Mouse (Mus musculus) cortical plate, adult 2 months (tissue): ENCODE measurements around the gene Prss54. TPM values are rescaled to one million over a fixed set of nuclear protein-coding genes. Genes with fewer than 3 reads are reported as not detected.
A peak's percentile ranks its signal among the peaks of the same experiment; 100 is the strongest.

ENCODE experiments used
- H3K27ac ChIP-seq: fragments of 200-500 bp; 2 replicates; pipeline ENCODE4 v1.5.1; 2012; ENCODE audit warnings: low read length, control low read depth, inconsistent platforms; ENCODE audit not compliant: insufficient read depth
- H3K4me1 ChIP-seq: fragments of 200-500 bp; 2 replicates; pipeline ENCODE4 v1.6.1; 2011; ENCODE audit warnings: low read length; ENCODE audit not compliant: control insufficient read depth, insufficient read depth
- H3K4me3 ChIP-seq: fragments of 200-500 bp; 2 replicates; pipeline ENCODE4 v1.5.1; 2011; ENCODE audit warnings: mild to moderate bottlenecking, low read length, control low read depth; ENCODE audit not compliant: insufficient read depth
- CTCF ChIP-seq: fragments of 200-500 bp; IDR thresholded peaks from 2 replicates; pipeline ENCODE4 v1.5.1; 2011; ENCODE audit warnings: mild to moderate bottlenecking, control low read depth, low read length; ENCODE audit not compliant: insufficient read depth; ENCODE audit errors: extremely low read depth
- POLR2A ChIP-seq: fragments of 200-500 bp; IDR thresholded peaks from 2 replicates; pipeline ENCODE4 v1.6.1; 2011; ENCODE audit warnings: mild to moderate bottlenecking, low read length, control low read depth; ENCODE audit not compliant: insufficient read depth; ENCODE audit errors: extremely low read depth
- polyA plus RNA-seq: library from polyadenylated mRNA; depleted of rRNA; stranded (reverse); fragments of >200 nt; gene quantifications from 2 replicates; pipeline ENCODE4 v1.2.3, GENCODE M21; 2012; rRNA removed

Prss54 gene
- polyA plus RNA-seq, 1 experiment, result 0.19 TPM

GRCm38 (mm10) chr8:95533584-95534387 is 42.4 kb downstream of the Prss54 start, which contains the start of gene Ccdc113:
Gene Ccdc113 (plus strand): TSS chr8:95534085.
- no peaks in the 10 kb centered on the region for H3K4me1 ChIP-seq
- H3K27ac ChIP-seq, result no peak within 1 kb of the TSS
- H3K4me3 ChIP-seq, result peak within 1 kb of the TSS; percentile 51
- peak; percentile 56; the same call in 1 of the 2 replicates for TF ChIP-seq POLR2A
- TF ChIP-seq CTCF, result no peak

- TF ChIP-seq POLR2A, result no peak
- TF ChIP-seq CTCF, result no peak
- Histone ChIP-seq H3K4me3 (no peak overlapping the region), H3K4me1 (no peaks in the 10 kb centered on the region), H3K27ac (no peak overlapping the region)
Measured at GRCm38 (mm10) chr8:95532206-95532605, 43.9 kb downstream of the Prss54 start.

GRCm38 (mm10) chr8:95528750-95529310 is 47.3 kb downstream of the Prss54 start:
- H3K4me3 ChIP-seq, result no peak overlapping the region
- H3K4me1 ChIP-seq, result no peaks in the 10 kb centered on the region
- TF ChIP-seq POLR2A, result no peak
- TF ChIP-seq CTCF, result no peak
- H3K27ac ChIP-seq, result no peak overlapping the region

DNA sequence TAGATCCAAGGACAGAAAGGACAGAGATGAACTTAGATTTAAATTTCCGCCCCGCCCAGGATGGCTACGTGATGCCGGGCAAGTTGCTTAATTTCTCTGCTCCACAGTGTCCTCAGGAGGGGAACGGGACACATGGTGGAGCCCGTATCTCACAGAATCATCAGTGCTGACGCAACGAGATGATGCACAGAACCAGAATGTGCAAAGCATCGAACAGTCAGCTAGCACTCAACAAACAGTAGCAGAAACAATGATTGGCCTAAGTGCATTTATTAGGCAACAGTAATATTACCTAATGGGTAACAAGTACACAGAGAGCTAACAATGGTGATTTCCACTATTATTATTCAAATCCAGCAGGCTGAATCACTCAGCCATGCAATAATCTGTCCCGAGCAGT is 47.9 kb downstream of the Prss54 start:
- H3K4me1 ChIP-seq, result no peaks in the 10 kb centered on the region
- H3K27ac ChIP-seq, result no peak overlapping the region
- TF ChIP-seq POLR2A, result no peak
- TF ChIP-seq CTCF, result no peak
- no peak overlapping the region for H3K4me3 ChIP-seq

GRCm38 (mm10) chr8:95523991-95524390 is 52.1 kb downstream of the Prss54 start:
- Histone ChIP-seq H3K27ac (no peak overlapping the region), H3K4me3 (no peak overlapping the region), H3K4me1 (no peaks in the 10 kb centered on the region)
- TF ChIP-seq CTCF (no peak), POLR2A (no peak)

DNA sequence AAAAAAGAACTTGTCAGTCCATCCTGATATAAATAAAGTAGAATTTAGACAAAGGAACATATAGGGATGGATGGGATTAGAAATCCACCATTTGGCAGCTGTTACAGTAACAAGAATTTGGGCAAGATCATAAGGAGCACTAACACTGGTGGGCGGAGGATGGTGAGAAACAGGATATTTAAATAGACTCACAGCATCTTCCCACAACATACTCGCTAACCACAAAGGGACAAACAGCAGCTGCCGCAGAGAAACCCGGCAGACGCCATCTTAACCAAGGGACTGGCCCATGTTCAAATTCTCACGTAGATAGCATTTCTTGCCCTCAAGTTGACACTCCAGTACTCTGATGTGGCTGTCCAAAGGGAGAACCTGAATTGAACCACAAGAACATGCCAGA is 59.2 kb downstream of the Prss54 start:
- TF ChIP-seq POLR2A (no peak), CTCF (no peak)
- Histone ChIP-seq H3K27ac (no peak overlapping the region), H3K4me3 (no peak overlapping the region), H3K4me1 (peaks cover 4% of the 10 kb centered on the region)

GRCm38 (mm10) chr8:95513219-95513618 is 62.9 kb downstream of the Prss54 start:
- peaks cover 4% of the 10 kb centered on the region for H3K4me1 ChIP-seq
- H3K27ac ChIP-seq, result no peak overlapping the region
- no peak overlapping the region for H3K4me3 ChIP-seq
- no peak for TF ChIP-seq CTCF
- TF ChIP-seq POLR2A, result no peak

GRCm38 (mm10) chr8:95512257-95512656 is 63.9 kb downstream of the Prss54 start:
- no peak overlapping the region for H3K27ac ChIP-seq
- peaks cover 4% of the 10 kb centered on the region for H3K4me1 ChIP-seq
- TF ChIP-seq CTCF (no peak), POLR2A (no peak)
- no peak overlapping the region for H3K4me3 ChIP-seq

Other genes starting within 250 kb of the Prss54 start
- 9.9 and 10.4 TPM in 2 replicates for gene Zfp319, start 244.4 kb downstream of the Prss54 start, polyA plus RNA-seq
- 17.0 and 17.2 TPM in 2 replicates for gene Usb1, start 244.1 kb downstream of the Prss54 start, polyA plus RNA-seq
- gene Mmp15, start 224.1 kb downstream of the Prss54 start, polyA plus RNA-seq, result 8.1 and 9.2 TPM in 2 replicates
- 86.3 and 90.4 TPM in 2 replicates for gene Cfap20, start 141.5 kb downstream of the Prss54 start, polyA plus RNA-seq
- 51.3 and 56.8 TPM in 2 replicates for gene Csnk2a2, start 86.3 kb downstream of the Prss54 start, polyA plus RNA-seq
- gene Ccdc113, start 42.3 kb downstream of the Prss54 start, polyA plus RNA-seq, result 3.6 TPM in 2 replicates
- gene Gins3, start 57.1 kb upstream of the Prss54 start, polyA plus RNA-seq, result 1.6 and 1.8 TPM in 2 replicates
- gene Ndrg4, start 100.6 kb upstream of the Prss54 start, polyA plus RNA-seq, result 1,920 and 1,995 TPM in 2 replicates
- 22.9 and 29.1 TPM in 2 replicates for gene Setd6, start 139.5 kb upstream of the Prss54 start, polyA plus RNA-seq
- 51.3 and 54.7 TPM in 2 replicates for gene Cnot1, start 231.1 kb upstream of the Prss54 start, polyA plus RNA-seq
- 68.0 and 69.6 TPM in 2 replicates for gene Sap18b, start 249.0 kb upstream of the Prss54 start, polyA plus RNA-seq